ENCODE assay signal across 19 mouse cellular contexts in the genomic region with DNA sequence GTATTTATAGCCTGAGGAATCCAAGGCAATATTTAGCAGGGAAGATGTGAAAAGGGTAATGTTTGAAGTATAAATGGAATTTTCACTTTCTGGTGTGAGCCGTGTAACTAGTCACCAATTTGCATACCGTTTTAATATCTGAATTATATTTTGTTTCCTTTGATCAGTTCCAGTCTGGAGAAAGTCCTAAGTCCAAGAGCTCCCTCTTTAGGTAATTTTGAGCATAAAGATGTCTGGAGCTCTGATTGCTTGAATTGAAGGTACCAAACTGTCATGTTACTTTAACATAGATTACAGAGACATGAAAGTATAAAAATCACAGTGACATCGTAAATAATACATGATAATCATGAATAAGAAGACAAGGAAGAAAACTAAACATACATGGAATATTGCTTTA. TPM values are rescaled to one million over a fixed set of nuclear protein-coding genes. Genes with fewer than 3 reads are reported as not detected.
DNase-seq lines count a peak whose midpoint lies in the region; ATAC-seq and TF ChIP-seq lines count a peak whose summit lies in the region.
"Had no signal": no experiment of that assay in that cellular context is flagged by ENCODE, and none has a peak within 500 bp of the region (broad histone marks: within the 10 kb centered on the region; RNA-seq: fewer than 3 reads in every experiment).

No protein-coding gene starts in this region.

- no peak for DNase-seq in heart, postnatal 0 days (ENCODE audit: low spot score)
- no peak for DNase-seq in heart, adult 9 months (ENCODE audit: low spot score in 2 of 2)
- peak; percentile 62 for DNase-seq in midbrain, embryonic 14.5 days
- no peak for DNase-seq in midbrain, embryonic 10.5 days (ENCODE audit: low spot score)
- peak; percentile 34 for DNase-seq in brain, embryonic 14.5 days (ENCODE audit: low read depth)
- DNase-seq in stomach, postnatal 0 days (ENCODE audit: low spot score): no peak
- DNase-seq: cerebellum, adult 2 months; heart, adult 2 months; heart, postnatal 14 days; kidney, adult 2 months; liver, postnatal 0 days; lung, postnatal 4 days had no signal

- 0 out of 2 replicates have a peak, but pooled peaks have one; percentile 6 for TF ChIP-seq CTCF in heart, postnatal 0 days (IDR thresholded peaks at IDR 0.05; ENCODE audit: low read depth)
- TF ChIP-seq CTCF in brain, embryonic 14.5 days (IDR thresholded peaks at IDR 0.05; ENCODE audit: borderline replicate concordance, extremely low read depth, insufficient read depth, insufficient read length): no peak
- TF ChIP-seq CTCF in stomach, postnatal 0 days (IDR thresholded peaks at IDR 0.05; ENCODE audit: low read depth): peak; percentile 48

- no peak overlapping the region for H3K4me3 ChIP-seq in heart, postnatal 0 days (ENCODE audit: low read depth, low read length)
- H3K4me3 ChIP-seq in midbrain, embryonic 14.5 days (replicated peaks; ENCODE audit: low read depth, low read length): no peak overlapping the region
- H3K4me3 ChIP-seq in midbrain, embryonic 10.5 days: no peak overlapping the region
- no peak overlapping the region for H3K4me3 ChIP-seq in stomach, postnatal 0 days (ENCODE audit: low read depth, low read length)
- H3K4me3 ChIP-seq: heart, adult 2 months; limb, embryonic 15.5 days; neural tube, embryonic 12.5 days had no signal

- H3K4me2 ChIP-seq in heart, postnatal 0 days (ENCODE audit: low read depth, low read length): no peak overlapping the region
- no peak overlapping the region for H3K4me2 ChIP-seq in midbrain, embryonic 14.5 days (ENCODE audit: low read length)
- H3K4me2 ChIP-seq in stomach, postnatal 0 days (replicated peaks; ENCODE audit: low read depth): no peak overlapping the region
- H3K4me2 ChIP-seq: limb, embryonic 15.5 days; neural tube, embryonic 12.5 days had no signal

- no peaks in the 10 kb centered on the region for H3K36me3 ChIP-seq in heart, postnatal 0 days (replicated peaks; ENCODE audit: control insufficient read depth, insufficient read depth, low read length)
- no peaks in the 10 kb centered on the region for H3K36me3 ChIP-seq in midbrain, embryonic 14.5 days (ENCODE audit: control insufficient read depth, insufficient read depth, low read length)
- no peaks in the 10 kb centered on the region for H3K36me3 ChIP-seq in midbrain, embryonic 10.5 days
- no peaks in the 10 kb centered on the region for H3K36me3 ChIP-seq in stomach, postnatal 0 days (ENCODE audit: control insufficient read depth, insufficient read depth, low read length)
- H3K36me3 ChIP-seq: limb, embryonic 15.5 days; neural tube, embryonic 12.5 days had no signal

- no peak overlapping the region for H3K27ac ChIP-seq in heart, postnatal 0 days (ENCODE audit: low read depth)
- no peak overlapping the region for H3K27ac ChIP-seq in midbrain, embryonic 14.5 days (replicated peaks; ENCODE audit: low read depth, low read length)
- no peak overlapping the region for H3K27ac ChIP-seq in midbrain, embryonic 10.5 days (replicated peaks)
- no peak overlapping the region for H3K27ac ChIP-seq in stomach, postnatal 0 days (replicated peaks)
- H3K27ac ChIP-seq: heart, adult 2 months; limb, embryonic 15.5 days; neural tube, embryonic 12.5 days had no signal

- TF ChIP-seq EP300 in heart, postnatal 0 days (IDR thresholded peaks at IDR 0.05; ENCODE audit: low read depth): no peak
- no peak for TF ChIP-seq EP300 in stomach, postnatal 0 days (optimal IDR thresholded peaks at IDR 0.05)

- no peak for ATAC-seq in heart, postnatal 0 days (ENCODE audit: insufficient read depth, low read depth)
- no peak for ATAC-seq in midbrain, embryonic 14.5 days (ENCODE audit: low FRiP score, low TSS enrichment)
- ATAC-seq in stomach, postnatal 0 days (ENCODE audit: low FRiP score, low TSS enrichment): no peak
- no peak for ATAC-seq in megakaryocyte-erythroid progenitor cell, adult 5-6 weeks (replicated peaks; ENCODE audit: low FRiP score, low TSS enrichment, poor library complexity, severe bottlenecking)
- ATAC-seq: liver, postnatal 0 days had no signal

- H3K9me3 ChIP-seq in heart, postnatal 0 days (replicated peaks; ENCODE audit: control insufficient read depth, low read length): no peaks in the 10 kb centered on the region
- no peaks in the 10 kb centered on the region for H3K9me3 ChIP-seq in midbrain, embryonic 14.5 days (ENCODE audit: control insufficient read depth, low read length)
- no peaks in the 10 kb centered on the region for H3K9me3 ChIP-seq in midbrain, embryonic 10.5 days (replicated peaks)
- H3K9me3 ChIP-seq in stomach, postnatal 0 days (ENCODE audit: control insufficient read depth, low read length): no peaks in the 10 kb centered on the region
- H3K9me3 ChIP-seq: limb, embryonic 15.5 days; neural tube, embryonic 12.5 days had no signal

- no peak overlapping the region for H3K9ac ChIP-seq in heart, postnatal 0 days (replicated peaks; ENCODE audit: low read depth, low read length)
- no peak overlapping the region for H3K9ac ChIP-seq in midbrain, embryonic 14.5 days (replicated peaks; ENCODE audit: low read length)
- no peak overlapping the region for H3K9ac ChIP-seq in stomach, postnatal 0 days (ENCODE audit: low read length)
- H3K9ac ChIP-seq: limb, embryonic 15.5 days; liver, postnatal 0 days; neural tube, embryonic 12.5 days had no signal

- no peaks in the 10 kb centered on the region for H3K4me1 ChIP-seq in heart, postnatal 0 days (ENCODE audit: control insufficient read depth, insufficient read depth)
- H3K4me1 ChIP-seq in midbrain, embryonic 14.5 days (ENCODE audit: control insufficient read depth, insufficient read depth, low read length): no peaks in the 10 kb centered on the region
- H3K4me1 ChIP-seq in midbrain, embryonic 10.5 days: no peaks in the 10 kb centered on the region
- H3K4me1 ChIP-seq in stomach, postnatal 0 days (replicated peaks; ENCODE audit: control insufficient read depth, insufficient read depth): no peaks in the 10 kb centered on the region
- H3K4me1 ChIP-seq: limb, embryonic 15.5 days; neural tube, embryonic 12.5 days had no signal

- H3K27me3 ChIP-seq in heart, postnatal 0 days (ENCODE audit: control insufficient read depth, insufficient read depth, low read length): no peaks in the 10 kb centered on the region
- H3K27me3 ChIP-seq in midbrain, embryonic 14.5 days (ENCODE audit: control insufficient read depth, insufficient read depth, low read length): no peaks in the 10 kb centered on the region
- no peaks in the 10 kb centered on the region for H3K27me3 ChIP-seq in midbrain, embryonic 10.5 days (ENCODE audit: low read depth, poor library complexity, severe bottlenecking)
- H3K27me3 ChIP-seq in stomach, postnatal 0 days (ENCODE audit: control insufficient read depth, insufficient read depth, low read length): no peaks in the 10 kb centered on the region
- H3K27me3 ChIP-seq: limb, embryonic 15.5 days; neural tube, embryonic 12.5 days had no signal

- WGBS in heart, postnatal 0 days: 32% methylated on average over 3 of the region's 3 CpGs
- 46% methylated on average over 3 of the region's 3 CpGs for WGBS in midbrain, embryonic 14.5 days
- WGBS in midbrain, embryonic 10.5 days: 57% methylated on average over 3 of the region's 3 CpGs
- 28% methylated on average over 3 of the region's 3 CpGs for WGBS in stomach, postnatal 0 days

- TF ChIP-seq POLR2A in brain, embryonic 14.5 days (IDR thresholded peaks at IDR 0.05; ENCODE audit: borderline replicate concordance, extremely low read depth, insufficient read depth, insufficient read length, poor library complexity, severe bottlenecking): no peak

RNA-seq across cellular contexts. Expression of gene Csn3, which starts 15.4 kb away (rescaled TPM):
- not detected in 2 replicates for total RNA-seq in heart, postnatal 0 days (2014; rRNA removed; ENCODE audit: low replicate concordance)
- polyA plus RNA-seq in heart, postnatal 0 days (2015; fragmentation: Nextera tagmentation; extraction: Ambion mirVana): not detected in 2 replicates
- polyA plus RNA-seq in midbrain, embryonic 14.5 days (2014; fragmentation: Nextera tagmentation; extraction: Ambion mirVana): not detected in 2 replicates
- polyA plus RNA-seq in midbrain, embryonic 10.5 days (2016; fragmentation: Nextera tagmentation; extraction: Ambion mirVana): 0.41 and 1.0 TPM in 2 replicates
- not detected in 2 replicates for polyA plus RNA-seq in brain, embryonic 14.5 days (2012; rRNA removed)
- polyA plus RNA-seq in stomach, postnatal 0 days (2015; fragmentation: Nextera tagmentation; extraction: Ambion mirVana): 1.1 and 2.4 TPM in 2 replicates
- total RNA-seq in megakaryocyte-erythroid progenitor cell, adult 5-6 weeks (2014; fragmentation: Nextera tagmentation): not detected in 2 replicates
- total RNA-seq in megakaryocyte-erythroid progenitor cell, adult 5-6 weeks (2017): not detected in 2 replicates
- total RNA-seq: gastrocnemius, adult 8-10 months; heart, adult 2 months; heart, postnatal 14 days; left cerebral cortex, postnatal 10 days had no signal
- polyA plus RNA-seq: cerebellum, adult 2 months; heart, adult 2 months; kidney, adult 2 months; large intestine, adult 2 months; limb, embryonic 15.5 days; liver, postnatal 0 days; stomach, embryonic 14.5 days had no signal

RNA-seq across cellular contexts. Expression of gene 2310003L06Rik, which starts 28.5 kb away (rescaled TPM):
- not detected in 2 replicates for total RNA-seq in heart, postnatal 0 days (2014; rRNA removed; ENCODE audit: low replicate concordance)
- polyA plus RNA-seq in heart, postnatal 0 days (2015; fragmentation: Nextera tagmentation; extraction: Ambion mirVana): not detected in 2 replicates
- polyA plus RNA-seq in midbrain, embryonic 14.5 days (2014; fragmentation: Nextera tagmentation; extraction: Ambion mirVana): not detected in 2 replicates
- polyA plus RNA-seq in midbrain, embryonic 10.5 days (2016; fragmentation: Nextera tagmentation; extraction: Ambion mirVana): not detected in 2 replicates
- polyA plus RNA-seq in brain, embryonic 14.5 days (2012; rRNA removed): not detected in 2 replicates
- not detected in 2 replicates for polyA plus RNA-seq in stomach, postnatal 0 days (2015; fragmentation: Nextera tagmentation; extraction: Ambion mirVana)
- not detected in 2 replicates for total RNA-seq in megakaryocyte-erythroid progenitor cell, adult 5-6 weeks (2014; fragmentation: Nextera tagmentation)
- not detected in 2 replicates for total RNA-seq in megakaryocyte-erythroid progenitor cell, adult 5-6 weeks (2017)
- total RNA-seq: gastrocnemius, adult 8-10 months; heart, adult 2 months; heart, postnatal 14 days; left cerebral cortex, postnatal 10 days had no signal
- polyA plus RNA-seq: cerebellum, adult 2 months; heart, adult 2 months; kidney, adult 2 months; large intestine, adult 2 months; limb, embryonic 15.5 days; liver, postnatal 0 days; neural tube, embryonic 12.5 days; stomach, embryonic 14.5 days had no signal

RNA-seq across cellular contexts. Expression of gene Gm28434, which starts 28.6 kb away (rescaled TPM):
- not detected in 2 replicates for total RNA-seq in heart, postnatal 0 days (2014; rRNA removed; ENCODE audit: low replicate concordance)
- polyA plus RNA-seq in heart, postnatal 0 days (2015; fragmentation: Nextera tagmentation; extraction: Ambion mirVana): not detected in 2 replicates
- polyA plus RNA-seq in midbrain, embryonic 14.5 days (2014; fragmentation: Nextera tagmentation; extraction: Ambion mirVana): not detected in 2 replicates
- not detected in 2 replicates for polyA plus RNA-seq in midbrain, embryonic 10.5 days (2016; fragmentation: Nextera tagmentation; extraction: Ambion mirVana)
- polyA plus RNA-seq in brain, embryonic 14.5 days (2012; rRNA removed): not detected in 2 replicates
- not detected in 2 replicates for polyA plus RNA-seq in stomach, postnatal 0 days (2015; fragmentation: Nextera tagmentation; extraction: Ambion mirVana)
- not detected in 2 replicates for total RNA-seq in megakaryocyte-erythroid progenitor cell, adult 5-6 weeks (2014; fragmentation: Nextera tagmentation)
- total RNA-seq in megakaryocyte-erythroid progenitor cell, adult 5-6 weeks (2017): not detected in 2 replicates
- total RNA-seq: gastrocnemius, adult 8-10 months; heart, adult 2 months; heart, postnatal 14 days; left cerebral cortex, postnatal 10 days had no signal
- polyA plus RNA-seq: cerebellum, adult 2 months; heart, adult 2 months; kidney, adult 2 months; large intestine, adult 2 months; limb, embryonic 15.5 days; liver, postnatal 0 days; neural tube, embryonic 12.5 days; stomach, embryonic 14.5 days had no signal

RNA-seq across cellular contexts. Expression of gene Cabs1, which starts 38.5 kb away (rescaled TPM):
- total RNA-seq in heart, postnatal 0 days (2014; rRNA removed; ENCODE audit: low replicate concordance): not detected in 2 replicates
- polyA plus RNA-seq in heart, postnatal 0 days (2015; fragmentation: Nextera tagmentation; extraction: Ambion mirVana): not detected in 2 replicates
- polyA plus RNA-seq in midbrain, embryonic 14.5 days (2014; fragmentation: Nextera tagmentation; extraction: Ambion mirVana): not detected in 2 replicates
- polyA plus RNA-seq in midbrain, embryonic 10.5 days (2016; fragmentation: Nextera tagmentation; extraction: Ambion mirVana): not detected in 2 replicates
- not detected in 2 replicates for polyA plus RNA-seq in brain, embryonic 14.5 days (2012; rRNA removed)
- polyA plus RNA-seq in stomach, postnatal 0 days (2015; fragmentation: Nextera tagmentation; extraction: Ambion mirVana): not detected in 2 replicates
- total RNA-seq in megakaryocyte-erythroid progenitor cell, adult 5-6 weeks (2014; fragmentation: Nextera tagmentation): not detected in 2 replicates
- total RNA-seq in megakaryocyte-erythroid progenitor cell, adult 5-6 weeks (2017): not detected in 2 replicates
- total RNA-seq: gastrocnemius, adult 8-10 months; heart, adult 2 months; heart, postnatal 14 days; left cerebral cortex, postnatal 10 days had no signal
- polyA plus RNA-seq: cerebellum, adult 2 months; heart, adult 2 months; kidney, adult 2 months; large intestine, adult 2 months; limb, embryonic 15.5 days; liver, postnatal 0 days; neural tube, embryonic 12.5 days; stomach, embryonic 14.5 days had no signal

RNA-seq across cellular contexts. Expression of gene Odam, which starts 55.9 kb away (rescaled TPM):
- not detected in 2 replicates for total RNA-seq in heart, postnatal 0 days (2014; rRNA removed; ENCODE audit: low replicate concordance)
- not detected in 2 replicates for polyA plus RNA-seq in heart, postnatal 0 days (2015; fragmentation: Nextera tagmentation; extraction: Ambion mirVana)
- not detected in 2 replicates for polyA plus RNA-seq in midbrain, embryonic 14.5 days (2014; fragmentation: Nextera tagmentation; extraction: Ambion mirVana)
- not detected in 2 replicates for polyA plus RNA-seq in midbrain, embryonic 10.5 days (2016; fragmentation: Nextera tagmentation; extraction: Ambion mirVana)
- polyA plus RNA-seq in brain, embryonic 14.5 days (2012; rRNA removed): not detected in 2 replicates
- not detected in 2 replicates for polyA plus RNA-seq in stomach, postnatal 0 days (2015; fragmentation: Nextera tagmentation; extraction: Ambion mirVana)
- not detected in 2 replicates for total RNA-seq in megakaryocyte-erythroid progenitor cell, adult 5-6 weeks (2014; fragmentation: Nextera tagmentation)
- total RNA-seq in megakaryocyte-erythroid progenitor cell, adult 5-6 weeks (2017): not detected in 2 replicates
- total RNA-seq: gastrocnemius, adult 8-10 months; heart, adult 2 months; heart, postnatal 14 days; left cerebral cortex, postnatal 10 days had no signal
- polyA plus RNA-seq: cerebellum, adult 2 months; heart, adult 2 months; large intestine, adult 2 months; limb, embryonic 15.5 days; liver, postnatal 0 days; neural tube, embryonic 12.5 days; stomach, embryonic 14.5 days had no signal

Comparison
In these comparisons a context has a peak if more than half of its experiments do, and no peak if none do; other contexts are left out.
1. DNase-seq: peak in midbrain, embryonic 14.5 days (single experiment) and brain, embryonic 14.5 days (single experiment); none in heart, postnatal 0 days (single experiment), heart, adult 9 months (0 of 2), midbrain, embryonic 10.5 days (single experiment) and stomach, postnatal 0 days (single experiment).